Mouse (Mus musculus) small intestine, adult 2 months (tissue): ENCODE data around the gene Txndc2. TPM values are rescaled to one million over a fixed set of nuclear protein-coding genes. Genes with fewer than 3 reads are reported as not detected.

Source experiments
- H3K27ac ChIP-seq: fragments of 200-500 bp; 2 replicates; pipeline ENCODE4 v1.5.1; 2012; ENCODE audit warnings: low read depth, low read length, control low read depth, inconsistent platforms; ENCODE audit not compliant: insufficient read depth
- H3K27me3 ChIP-seq: fragments of 200-500 bp; 2 replicates; pipeline ENCODE4 v1.6.1; 2012; ENCODE audit warnings: mild to moderate bottlenecking, moderate library complexity, low read length, inconsistent platforms; ENCODE audit not compliant: control insufficient read depth, insufficient read depth
- H3K36me3 ChIP-seq: fragments of 200-500 bp; 2 replicates; pipeline ENCODE4 v1.6.1; 2012; ENCODE audit warnings: mild to moderate bottlenecking, low read length, control low read depth, inconsistent platforms; ENCODE audit not compliant: control insufficient read depth, insufficient read depth
- H3K4me1 ChIP-seq: fragments of 200-500 bp; 2 replicates; pipeline ENCODE4 v1.6.1; 2012; ENCODE audit warnings: low read length, inconsistent platforms, mixed read lengths; ENCODE audit not compliant: control insufficient read depth, insufficient read depth, insufficient read length
- H3K4me3 ChIP-seq: fragments of 200-500 bp; 2 replicates; pipeline ENCODE4 v1.5.1; 2012; ENCODE audit warnings: low read depth, mild to moderate bottlenecking, control low read depth, inconsistent platforms, low read length, moderate library complexity
- CTCF ChIP-seq: fragments of 200-500 bp; IDR thresholded peaks from 2 replicates; pipeline ENCODE4 v1.5.1; 2012; ENCODE audit warnings: low read depth, mild to moderate bottlenecking, control low read depth, inconsistent platforms, low read length, moderate library complexity, mixed read lengths; ENCODE audit not compliant: insufficient replicate concordance, insufficient read length; ENCODE audit errors: extremely low read depth
- POLR2A ChIP-seq: fragments of 200-500 bp; IDR thresholded peaks from 2 replicates; pipeline ENCODE4 v1.6.1; 2012; ENCODE audit warnings: low read depth, mild to moderate bottlenecking, control low read depth, inconsistent platforms, low read length, moderate library complexity
- WGBS: fragments of 180-500 bp; shearing (Covaris S2); methylation state at CpG from one replicate; pipeline ENCODE4 v1.1.7; 2018; 5-methylcytosine and 5-hydroxymethylcytosine counted together
- polyA plus RNA-seq: library from polyadenylated mRNA; depleted of rRNA; stranded (reverse); fragments of >200 nt; gene quantifications from 2 replicates; pipeline ENCODE4 v1.2.3, GENCODE M21; 2012

The Txndc2 gene
- polyA plus RNA-seq, 1 experiment, result not detected

- peaks cover 18% of the 10 kb centered on the region; the same call in 1 of the 2 replicates for H3K4me1 ChIP-seq
- H3K36me3 ChIP-seq, result no peaks in the 10 kb centered on the region
- WGBS, result 81% methylated on average over 6 of the region's 6 CpGs
- H3K27ac ChIP-seq, result no peak overlapping the region
- no peak overlapping the region for H3K4me3 ChIP-seq
- TF ChIP-seq POLR2A (no peak), CTCF (no peak)
- H3K27me3 ChIP-seq, result no peaks in the 10 kb centered on the region
Observed at GRCm38 (mm10) chr17:65626301-65626700, 15.7 kb downstream of the Txndc2 start.

GRCm38 (mm10) chr17:65625563-65625962, 16.4 kb downstream of the Txndc2 start:
- Histone ChIP-seq H3K4me3 (no peak overlapping the region), H3K27ac (no peak overlapping the region), H3K36me3 (no peaks in the 10 kb centered on the region), H3K27me3 (no peaks in the 10 kb centered on the region), H3K4me1 (peaks cover 18% of the 10 kb centered on the region; the same call in 1 of the 2 replicates)
- no peak for TF ChIP-seq CTCF
- TF ChIP-seq POLR2A, result no peak
- WGBS, result 77% methylated on average over 6 of the region's 6 CpGs

DNA sequence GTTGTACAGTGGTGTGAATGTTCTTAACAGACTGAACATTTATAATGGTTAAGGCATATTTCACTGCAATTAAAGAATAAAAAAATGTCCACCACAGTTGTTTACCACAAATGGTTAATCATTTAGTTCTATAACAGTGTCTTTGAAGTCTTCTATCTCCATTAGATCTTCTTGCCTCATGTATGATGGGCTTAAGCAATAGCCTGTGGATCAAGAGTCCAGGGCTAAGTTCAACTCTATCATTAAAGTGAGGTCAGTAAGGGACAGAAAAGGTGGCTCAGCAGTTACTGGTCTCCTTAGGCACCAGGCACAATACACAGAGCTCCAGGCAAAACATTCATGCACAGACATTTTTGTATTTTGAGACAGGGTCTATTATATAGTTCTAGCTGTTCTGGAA, 18.8 kb downstream of the Txndc2 start:
- peaks cover 19% of the 10 kb centered on the region; the same call in 1 of the 2 replicates for H3K4me1 ChIP-seq
- H3K36me3 ChIP-seq, result no peaks in the 10 kb centered on the region
- peak overlapping the region; percentile 55 for H3K27ac ChIP-seq
- no peak overlapping the region for H3K4me3 ChIP-seq
- TF ChIP-seq CTCF (no peak), POLR2A (no peak)
- no peaks in the 10 kb centered on the region for H3K27me3 ChIP-seq

GRCm38 (mm10) chr17:65618431-65618830, 23.5 kb downstream of the Txndc2 start:
- Histone ChIP-seq H3K27me3 (no peaks in the 10 kb centered on the region), H3K4me3 (no peak overlapping the region), H3K36me3 (no peaks in the 10 kb centered on the region), H3K4me1 (peaks cover 17% of the 10 kb centered on the region; the same call in 1 of the 2 replicates), H3K27ac (peak overlapping the region; percentile 44)
- no peak for TF ChIP-seq POLR2A
- no peak for TF ChIP-seq CTCF
- 35% methylated on average over 2 of the region's 2 CpGs for WGBS

GRCm38 (mm10) chr17:65615678-65616077, 26.3 kb downstream of the Txndc2 start:
- Histone ChIP-seq H3K36me3 (no peaks in the 10 kb centered on the region), H3K27me3 (no peaks in the 10 kb centered on the region), H3K4me3 (no peak overlapping the region), H3K27ac (0 out of 2 replicates have a peak overlapping the region, but pooled peaks have one; percentile 15), H3K4me1 (peaks cover 19% of the 10 kb centered on the region; the same call in 1 of the 2 replicates)
- TF ChIP-seq CTCF, result no peak
- TF ChIP-seq POLR2A, result no peak
- WGBS, result 72% methylated on average over 3 of the region's 3 CpGs

- peaks cover 20% of the 10 kb centered on the region; the same call in 1 of the 2 replicates for H3K4me1 ChIP-seq
- no peak overlapping the region for H3K4me3 ChIP-seq
- WGBS, result 2% methylated on average over 9 of the region's 9 CpGs
- H3K27me3 ChIP-seq, result no peaks in the 10 kb centered on the region
- no peak for TF ChIP-seq CTCF
- TF ChIP-seq POLR2A, result no peak
- no peaks in the 10 kb centered on the region for H3K36me3 ChIP-seq
- H3K27ac ChIP-seq, result peak overlapping the region; percentile 87
Observed at GRCm38 (mm10) chr17:65614431-65614830, 27.5 kb downstream of the Txndc2 start.

- Histone ChIP-seq H3K27ac (peak within 1 kb of the TSS; percentile 87), H3K4me3 (peak within 1 kb of the TSS; percentile 83), H3K4me1 (peaks cover 20% of the 10 kb centered on the region; the same call in 1 of the 2 replicates), H3K27me3 (no peaks in the 10 kb centered on the region), H3K36me3 (no peaks in the 10 kb centered on the region)
- TF ChIP-seq POLR2A, result peak; percentile 86
- no peak for TF ChIP-seq CTCF
- under 1% methylated on average over 85 of the region's 85 CpGs for WGBS
Observed at GRCm38 (mm10) chr17:65613463-65614412, 28.2 kb downstream of the Txndc2 start, which contains the start of gene Vapa. Gene Vapa, minus strand, starts transcription at chr17:65613555.
